7 mouse cellular contexts compared by ENCODE assay signal in the genomic region with DNA sequence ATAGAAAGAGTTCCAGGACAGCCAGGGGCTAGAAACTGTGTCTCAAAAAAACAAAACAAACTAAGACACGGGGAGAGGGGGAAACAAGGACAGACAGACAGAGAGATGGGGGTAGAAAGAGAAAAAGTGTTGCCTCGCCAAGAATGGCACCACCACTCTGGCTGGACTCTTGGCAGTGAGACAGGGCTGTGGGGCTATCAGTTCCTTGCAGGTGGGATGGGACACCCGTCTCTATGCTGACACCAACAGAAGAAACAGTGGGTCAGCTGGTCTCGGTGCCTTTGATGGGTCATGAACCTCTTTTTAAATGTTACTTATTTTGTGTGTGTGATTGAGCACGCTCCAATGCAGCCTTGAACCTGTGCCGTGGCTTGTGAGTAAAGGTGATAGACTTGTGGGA. TPM values are rescaled to one million over a fixed set of nuclear protein-coding genes. Genes with fewer than 3 reads are reported as not detected.
A peak's percentile ranks its signal among the peaks of the same experiment; 100 is the strongest.
DNase-seq lines count a peak whose midpoint lies in the region; ATAC-seq and TF ChIP-seq lines count a peak whose summit lies in the region.

No protein-coding gene starts in this region.

- TF ChIP-seq CTCF in kidney, adult 2 months (conservative IDR thresholded peaks at IDR 0.05; ENCODE audit: insufficient read depth, insufficient read length, low read depth, low read length), result no peak

- peak overlapping the region; percentile 92 for H3K4me2 ChIP-seq in forebrain, embryonic 16.5 days (ENCODE audit: low read length)
- peak overlapping the region; percentile 80; the same call in 1 of the 2 replicates for H3K4me2 ChIP-seq in midbrain, embryonic 13.5 days (replicated peaks)

- intact Hi-C loops in gastrocnemius, postnatal 36 days (cut with DNase I), result loop anchor here (5.0 kb wide), 1 partner anchor 437 kb away; the partner anchor contains the start of gene Ppp1r35

- peaks cover 11% of the 10 kb centered on the region; the same call in 1 of the 2 replicates for H3K4me1 ChIP-seq in kidney, adult 2 months (ENCODE audit: control insufficient read depth, insufficient read depth, low read length)
- H3K4me1 ChIP-seq in embryonic facial prominence, embryonic 10.5 days, result peaks cover 35% of the 10 kb centered on the region
- peaks cover 14% of the 10 kb centered on the region for H3K4me1 ChIP-seq in forebrain, embryonic 16.5 days (replicated peaks; ENCODE audit: control insufficient read depth, insufficient read depth, low read length)
- H3K4me1 ChIP-seq in midbrain, embryonic 13.5 days (replicated peaks), result peaks cover 15% of the 10 kb centered on the region

- no peak for DNase-seq in kidney, adult 2 months
- no peak for DNase-seq in kidney, adult 11 months
- no peak for DNase-seq in embryonic facial prominence, embryonic 10.5 days (ENCODE audit: low spot score)
- no peak for DNase-seq in gastrocnemius, postnatal 36 days

- no peak for ATAC-seq in forebrain, embryonic 16.5 days
- ATAC-seq in midbrain, embryonic 13.5 days, result no peak
- ATAC-seq in CD4-positive, CD25-positive, alpha-beta regulatory T cell, adult 4 months, result no peak

- TF ChIP-seq POLR2A in kidney, adult 2 months (IDR thresholded peaks at IDR 0.05; ENCODE audit: low read depth, low read length), result no peak

- no peaks in the 10 kb centered on the region for H3K27me3 ChIP-seq in kidney, adult 2 months (replicated peaks; ENCODE audit: control insufficient read depth, insufficient read depth, low read length)
- no peaks in the 10 kb centered on the region for H3K27me3 ChIP-seq in embryonic facial prominence, embryonic 10.5 days (replicated peaks; ENCODE audit: low read depth, poor library complexity, severe bottlenecking)
- no peaks in the 10 kb centered on the region for H3K27me3 ChIP-seq in forebrain, embryonic 16.5 days (replicated peaks; ENCODE audit: control insufficient read depth, insufficient read depth, low read length)
- 0 out of 2 replicates have a peak, but pooled peaks cover 3% of the 10 kb centered on the region for H3K27me3 ChIP-seq in midbrain, embryonic 13.5 days

- H3K36me3 ChIP-seq in kidney, adult 2 months (ENCODE audit: control insufficient read depth, insufficient read depth, low read length), result no peaks in the 10 kb centered on the region
- H3K36me3 ChIP-seq in embryonic facial prominence, embryonic 10.5 days (replicated peaks), result no peaks in the 10 kb centered on the region
- no peaks in the 10 kb centered on the region for H3K36me3 ChIP-seq in forebrain, embryonic 16.5 days (ENCODE audit: control insufficient read depth, insufficient read depth)
- no peaks in the 10 kb centered on the region for H3K36me3 ChIP-seq in midbrain, embryonic 13.5 days

- no peaks in the 10 kb centered on the region for H3K9me3 ChIP-seq in embryonic facial prominence, embryonic 10.5 days
- no peaks in the 10 kb centered on the region for H3K9me3 ChIP-seq in forebrain, embryonic 16.5 days (ENCODE audit: control insufficient read depth, low read length)
- no peaks in the 10 kb centered on the region for H3K9me3 ChIP-seq in midbrain, embryonic 13.5 days

- 70% methylated on average over 6 of the region's 6 CpGs for WGBS in kidney, adult 2 months
- 74% methylated on average over 6 of the region's 6 CpGs for WGBS in embryonic facial prominence, embryonic 10.5 days
- WGBS in forebrain, embryonic 16.5 days, result 68% methylated on average over 6 of the region's 6 CpGs
- WGBS in midbrain, embryonic 13.5 days, result 72% methylated on average over 6 of the region's 6 CpGs

- H3K9ac ChIP-seq in forebrain, embryonic 16.5 days (replicated peaks; ENCODE audit: low read depth, low read length), result no peak overlapping the region
- H3K9ac ChIP-seq in midbrain, embryonic 13.5 days (replicated peaks), result peak overlapping the region; percentile 67; the same call in 1 of the 2 replicates

- no peak overlapping the region for H3K4me3 ChIP-seq in kidney, adult 2 months (ENCODE audit: insufficient read depth, low read depth, low read length)
- peak overlapping the region; percentile 57; the same call in 1 of the 2 replicates for H3K4me3 ChIP-seq in embryonic facial prominence, embryonic 10.5 days
- no peak overlapping the region for H3K4me3 ChIP-seq in forebrain, embryonic 16.5 days (replicated peaks; ENCODE audit: low read length)
- 0 out of 2 replicates have a peak overlapping the region, but pooled peaks have one; percentile 44 for H3K4me3 ChIP-seq in midbrain, embryonic 13.5 days (replicated peaks)

- peak overlapping the region; percentile 96 for H3K27ac ChIP-seq in kidney, adult 2 months (ENCODE audit: insufficient read depth, low read depth, low read length)
- peak overlapping the region; percentile 87; the same call in 1 of the 2 replicates for H3K27ac ChIP-seq in embryonic facial prominence, embryonic 10.5 days (replicated peaks)
- H3K27ac ChIP-seq in forebrain, embryonic 16.5 days (ENCODE audit: low read length), result no peak overlapping the region
- H3K27ac ChIP-seq in midbrain, embryonic 13.5 days, result no peak overlapping the region

RNA-seq across cellular contexts. Expression of gene Slc12a9, which starts 6.8 kb away (rescaled TPM):
- polyA plus RNA-seq in kidney, adult 2 months (2012; rRNA removed), result 21.6 and 25.9 TPM in 2 replicates
- polyA plus RNA-seq in embryonic facial prominence, embryonic 10.5 days (2016; fragmentation: Nextera tagmentation; extraction: Ambion mirVana), result 12.6 and 13.4 TPM in 2 replicates
- 17.7 and 26.0 TPM in 2 replicates for polyA plus RNA-seq in forebrain, embryonic 16.5 days (2015; fragmentation: Nextera tagmentation; extraction: Ambion mirVana)
- 21.8 and 23.4 TPM in 2 replicates for polyA plus RNA-seq in midbrain, embryonic 13.5 days (2015; fragmentation: Nextera tagmentation; extraction: Ambion mirVana)
- polyA plus RNA-seq in CD4-positive, CD25-positive, alpha-beta regulatory T cell, adult 4 months (2017; shearing (Covaris generic)), result 10 to 100 TPM in 1 of 2 experiments, 1 to 10 TPM in 1; 9.2 to 16.7 TPM
- total RNA-seq in gastrocnemius, postnatal 36 days (2021), result 1 to 10 TPM; 2.4 to 2.5 TPM

RNA-seq across cellular contexts. Expression of gene Ephb4, which starts 9.7 kb away (rescaled TPM):
- polyA plus RNA-seq in kidney, adult 2 months (2012; rRNA removed), result 49.1 and 53.3 TPM in 2 replicates
- polyA plus RNA-seq in embryonic facial prominence, embryonic 10.5 days (2016; fragmentation: Nextera tagmentation; extraction: Ambion mirVana), result 53.6 and 56.8 TPM in 2 replicates
- polyA plus RNA-seq in forebrain, embryonic 16.5 days (2015; fragmentation: Nextera tagmentation; extraction: Ambion mirVana), result 6.1 and 8.1 TPM in 2 replicates
- polyA plus RNA-seq in midbrain, embryonic 13.5 days (2015; fragmentation: Nextera tagmentation; extraction: Ambion mirVana), result 7.5 and 8.6 TPM in 2 replicates
- not detected for polyA plus RNA-seq in CD4-positive, CD25-positive, alpha-beta regulatory T cell, adult 4 months (2017; shearing (Covaris generic))
- total RNA-seq in gastrocnemius, postnatal 36 days (2021), result 10 to 100 TPM; 12.1 to 13.4 TPM

RNA-seq across cellular contexts. Expression of gene Trip6, which starts 26.0 kb away (rescaled TPM):
- 53.2 and 60.2 TPM in 2 replicates for polyA plus RNA-seq in kidney, adult 2 months (2012; rRNA removed)
- 73.1 and 76.2 TPM in 2 replicates for polyA plus RNA-seq in embryonic facial prominence, embryonic 10.5 days (2016; fragmentation: Nextera tagmentation; extraction: Ambion mirVana)
- polyA plus RNA-seq in forebrain, embryonic 16.5 days (2015; fragmentation: Nextera tagmentation; extraction: Ambion mirVana), result 17.0 and 17.9 TPM in 2 replicates
- 19.8 and 22.1 TPM in 2 replicates for polyA plus RNA-seq in midbrain, embryonic 13.5 days (2015; fragmentation: Nextera tagmentation; extraction: Ambion mirVana)
- polyA plus RNA-seq in CD4-positive, CD25-positive, alpha-beta regulatory T cell, adult 4 months (2017; shearing (Covaris generic)), result 1 to 10 TPM; 1.0 to 1.7 TPM
- total RNA-seq in gastrocnemius, postnatal 36 days (2021), result 1 to 10 TPM; 3.7 to 4.1 TPM

RNA-seq across cellular contexts. Expression of gene Srrt, which starts 32.7 kb away (rescaled TPM):
- polyA plus RNA-seq in kidney, adult 2 months (2012; rRNA removed), result 83.0 and 86.9 TPM in 2 replicates
- 191 and 214 TPM in 2 replicates for polyA plus RNA-seq in embryonic facial prominence, embryonic 10.5 days (2016; fragmentation: Nextera tagmentation; extraction: Ambion mirVana)
- polyA plus RNA-seq in forebrain, embryonic 16.5 days (2015; fragmentation: Nextera tagmentation; extraction: Ambion mirVana), result 119 and 125 TPM in 2 replicates
- polyA plus RNA-seq in midbrain, embryonic 13.5 days (2015; fragmentation: Nextera tagmentation; extraction: Ambion mirVana), result 116 and 123 TPM in 2 replicates
- polyA plus RNA-seq in CD4-positive, CD25-positive, alpha-beta regulatory T cell, adult 4 months (2017; shearing (Covaris generic)), result 10 to 100 TPM; 60.2 to 63.7 TPM
- 10 to 100 TPM; 27.7 to 39.8 TPM for total RNA-seq in gastrocnemius, postnatal 36 days (2021)

RNA-seq across cellular contexts. Expression of gene Ufsp1, which starts 45.8 kb away (rescaled TPM):
- polyA plus RNA-seq in kidney, adult 2 months (2012; rRNA removed), result 17.3 and 18.4 TPM in 2 replicates
- polyA plus RNA-seq in embryonic facial prominence, embryonic 10.5 days (2016; fragmentation: Nextera tagmentation; extraction: Ambion mirVana), result 7.8 and 8.3 TPM in 2 replicates
- polyA plus RNA-seq in forebrain, embryonic 16.5 days (2015; fragmentation: Nextera tagmentation; extraction: Ambion mirVana), result 6.1 and 8.9 TPM in 2 replicates
- polyA plus RNA-seq in midbrain, embryonic 13.5 days (2015; fragmentation: Nextera tagmentation; extraction: Ambion mirVana), result 9.7 and 10.0 TPM in 2 replicates
- polyA plus RNA-seq in CD4-positive, CD25-positive, alpha-beta regulatory T cell, adult 4 months (2017; shearing (Covaris generic)), result 1 to 10 TPM in 1 of 2 experiments, under 1 TPM in 1; 0.65 to 1.3 TPM
- total RNA-seq in gastrocnemius, postnatal 36 days (2021), result 10 to 100 TPM; 17.6 to 25.1 TPM

Comparison
In these comparisons a context has a peak if more than half of its experiments do, and no peak if none do; other contexts are left out.
1. H3K27ac ChIP-seq: peak in kidney, adult 2 months (single experiment) and embryonic facial prominence, embryonic 10.5 days (single experiment); none in forebrain, embryonic 16.5 days (single experiment) and midbrain, embryonic 13.5 days (single experiment).
2. H3K4me3 ChIP-seq: peak in embryonic facial prominence, embryonic 10.5 days (single experiment) and midbrain, embryonic 13.5 days (single experiment); none in kidney, adult 2 months (single experiment) and forebrain, embryonic 16.5 days (single experiment).